Mouse (Mus musculus): Measurements from ENCODE around the gene Cabp7. TPM values are rescaled to one million over a fixed set of nuclear protein-coding genes. Genes with fewer than 3 reads are reported as not detected.
"Not testable (repeated sequence)": the region's sequence is repeated elsewhere in the genome, so short reads cannot be mapped to it uniquely, and the experiment has no call there.

Gene Cabp7
- polyA plus RNA-seq, 1 experiment from 2014 or later: 0.18 TPM

DNA sequence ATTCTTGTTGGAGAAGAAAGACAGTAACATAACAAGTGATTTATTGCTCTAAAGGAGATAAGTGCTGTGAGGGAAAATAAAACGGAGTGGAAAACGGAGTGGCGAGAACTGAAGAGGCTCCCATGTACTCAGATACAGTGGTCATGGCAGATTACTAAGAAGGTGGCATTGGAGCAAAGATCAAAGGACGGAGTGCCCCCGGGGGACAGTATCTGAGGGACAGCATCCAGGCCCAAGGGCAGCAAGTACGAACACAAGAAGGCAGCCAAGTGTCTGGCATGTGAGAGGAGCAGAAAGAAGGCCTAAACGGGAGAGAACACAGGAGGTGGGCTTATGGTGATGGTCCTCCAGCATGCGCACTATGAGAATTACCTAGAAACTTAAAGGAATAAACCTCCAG lies 24.9 kb downstream of the Cabp7 start:
- H3K4me3 ChIP-seq: no peak overlapping the region
- H3K36me3 ChIP-seq: peaks cover 36% of the 10 kb centered on the region
- no peak for ATAC-seq (ENCODE audit: insufficient number of reproducible peaks, low FRiP score)
- no peak overlapping the region for H3K9ac ChIP-seq
- 77% methylated on average over 8 of the region's 8 CpGs for WGBS
- H3K9me3 ChIP-seq (replicated peaks): no peaks in the 10 kb centered on the region
- H3K27ac ChIP-seq (ENCODE audit: poor library complexity, severe bottlenecking): no peak overlapping the region
- no peak overlapping the region for H3K4me2 ChIP-seq
- peaks cover 15% of the 10 kb centered on the region for H3K4me1 ChIP-seq (replicated peaks)
- H3K27me3 ChIP-seq (replicated peaks): no peaks in the 10 kb centered on the region

DNA sequence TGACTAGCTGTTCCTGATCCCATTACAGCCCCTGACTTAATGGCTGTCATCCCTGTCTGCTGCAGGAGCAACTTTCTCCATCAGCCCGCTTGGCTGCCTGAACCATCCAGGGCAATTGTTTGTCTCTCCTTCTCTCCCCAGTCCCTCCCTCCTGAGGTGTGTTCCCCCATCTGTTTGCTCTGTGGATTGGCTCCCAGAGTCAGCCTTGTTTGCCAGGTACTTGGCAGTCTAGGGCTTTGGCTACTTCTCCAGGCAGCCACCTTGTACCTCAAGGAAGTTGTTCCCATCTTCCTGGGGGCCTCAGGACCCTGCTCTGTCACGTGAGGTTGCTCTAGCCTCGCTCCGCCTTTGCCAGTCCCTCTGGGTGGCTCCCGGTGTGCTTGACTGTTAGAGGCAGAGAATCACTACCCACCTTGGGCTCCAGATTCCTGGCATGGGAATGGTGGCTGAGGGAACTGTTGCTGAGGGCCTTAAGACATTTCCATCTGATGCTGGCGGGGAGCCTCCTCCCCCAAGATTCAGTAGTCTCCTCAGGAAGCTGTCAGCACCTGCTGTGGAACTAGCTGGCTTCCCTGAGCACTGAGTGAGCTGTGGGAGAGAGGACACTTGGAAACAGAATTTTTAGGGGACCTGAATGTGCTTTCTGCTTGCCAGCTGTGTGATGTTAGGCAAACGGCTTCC lies 25.5 kb downstream of the Cabp7 start:
- Histone ChIP-seq H3K9ac (no peak overlapping the region), H3K4me1 (replicated peaks) (peaks cover 15% of the 10 kb centered on the region), H3K4me3 (no peak overlapping the region), H3K36me3 (peaks cover 33% of the 10 kb centered on the region), H3K4me2 (no peak overlapping the region), H3K27me3 (replicated peaks) (no peaks in the 10 kb centered on the region), H3K9me3 (replicated peaks) (no peaks in the 10 kb centered on the region), H3K27ac (ENCODE audit: poor library complexity, severe bottlenecking) (no peak overlapping the region)
- no peak for ATAC-seq (ENCODE audit: insufficient number of reproducible peaks, low FRiP score)
- WGBS: 51% methylated on average over 7 of the region's 7 CpGs

DNA sequence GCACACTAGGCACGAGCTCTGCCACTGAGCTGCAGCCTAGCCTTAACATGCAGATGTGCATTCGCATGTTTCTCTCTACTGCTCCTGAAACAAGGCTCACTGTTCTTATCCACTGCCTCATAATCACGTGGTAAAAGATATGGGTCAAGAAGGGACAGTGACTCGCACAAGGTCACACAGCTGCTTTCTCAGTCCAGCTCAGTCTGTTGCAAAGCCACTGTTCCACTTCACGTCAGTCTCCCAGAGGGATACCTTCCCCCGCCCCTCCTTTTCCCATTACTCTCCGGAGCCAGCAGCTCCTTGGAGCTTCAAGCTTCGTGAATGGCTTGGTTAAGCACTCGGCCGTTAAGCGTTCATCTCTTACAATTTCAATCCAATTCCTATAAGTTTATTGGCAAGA lies 26.2 kb downstream of the Cabp7 start:
- WGBS: 76% methylated on average over 11 of the region's 11 CpGs
- Histone ChIP-seq H3K4me1 (replicated peaks) (peaks cover 15% of the 10 kb centered on the region), H3K4me3 (no peak overlapping the region), H3K9ac (no peak overlapping the region), H3K36me3 (peaks cover 30% of the 10 kb centered on the region), H3K4me2 (no peak overlapping the region), H3K27me3 (replicated peaks) (no peaks in the 10 kb centered on the region), H3K27ac (ENCODE audit: poor library complexity, severe bottlenecking) (no peak overlapping the region), H3K9me3 (replicated peaks) (no peaks in the 10 kb centered on the region)
- ATAC-seq (ENCODE audit: insufficient number of reproducible peaks, low FRiP score): no peak

DNA sequence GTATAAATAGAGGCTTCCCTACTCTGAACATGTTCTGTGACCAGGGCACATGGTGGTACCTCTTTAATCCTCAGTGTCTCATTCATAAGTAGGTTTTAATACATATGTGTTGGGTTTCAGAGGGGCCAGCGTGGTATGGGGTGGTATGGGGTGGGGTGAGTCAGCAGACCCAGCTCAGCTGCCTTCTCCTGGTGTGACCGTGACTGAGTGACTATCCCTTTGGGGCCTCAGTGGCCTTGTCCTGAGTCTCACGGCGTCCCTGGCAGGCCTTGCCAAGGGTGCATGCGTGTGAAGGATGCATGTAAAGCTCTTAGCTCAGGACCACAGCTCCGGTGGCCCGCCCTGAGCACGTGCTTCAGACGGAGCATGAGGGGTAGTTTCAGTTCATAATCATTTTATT lies 26.6 kb downstream of the Cabp7 start:
- H3K4me3 ChIP-seq: no peak overlapping the region
- no peak for ATAC-seq (ENCODE audit: insufficient number of reproducible peaks, low FRiP score)
- H3K36me3 ChIP-seq: peaks cover 25% of the 10 kb centered on the region
- peaks cover 15% of the 10 kb centered on the region for H3K4me1 ChIP-seq (replicated peaks)
- no peak overlapping the region for H3K27ac ChIP-seq (ENCODE audit: poor library complexity, severe bottlenecking)
- no peak overlapping the region for H3K9ac ChIP-seq
- WGBS: 86% methylated on average over 9 of the region's 9 CpGs
- no peaks in the 10 kb centered on the region for H3K9me3 ChIP-seq (replicated peaks)
- H3K4me2 ChIP-seq: no peak overlapping the region
- H3K27me3 ChIP-seq (replicated peaks): no peaks in the 10 kb centered on the region

DNA sequence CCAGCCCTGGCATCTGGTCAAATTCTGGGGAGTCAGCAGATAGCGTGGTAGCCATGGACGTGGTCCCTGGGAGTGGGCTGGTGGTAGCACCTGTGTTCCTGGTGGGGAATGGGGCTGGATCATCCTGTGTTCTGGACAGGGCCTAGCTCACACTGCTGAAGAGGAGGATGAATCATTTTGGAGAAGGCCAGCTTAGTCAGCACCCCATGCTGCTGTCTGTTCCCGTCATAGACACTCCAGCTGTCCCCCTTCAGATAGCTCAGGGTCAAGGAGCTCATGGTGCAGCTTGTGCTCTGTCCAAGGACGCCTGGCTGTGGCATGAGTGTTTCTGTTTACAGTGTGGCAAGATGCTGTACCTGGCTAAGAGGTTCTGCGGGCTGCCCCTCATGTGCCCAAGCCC lies 28.0 kb downstream of the Cabp7 start:
- Histone ChIP-seq H3K27ac (ENCODE audit: poor library complexity, severe bottlenecking) (no peak overlapping the region), H3K4me3 (no peak overlapping the region), H3K4me1 (replicated peaks) (peaks cover 15% of the 10 kb centered on the region), H3K36me3 (peaks cover 12% of the 10 kb centered on the region; the same call in 1 of the 2 replicates), H3K9ac (no peak overlapping the region), H3K9me3 (replicated peaks) (no peaks in the 10 kb centered on the region), H3K27me3 (replicated peaks) (no peaks in the 10 kb centered on the region), H3K4me2 (no peak overlapping the region)
- 61% methylated on average over 5 of the region's 5 CpGs for WGBS
- ATAC-seq (ENCODE audit: insufficient number of reproducible peaks, low FRiP score): no peak

DNA sequence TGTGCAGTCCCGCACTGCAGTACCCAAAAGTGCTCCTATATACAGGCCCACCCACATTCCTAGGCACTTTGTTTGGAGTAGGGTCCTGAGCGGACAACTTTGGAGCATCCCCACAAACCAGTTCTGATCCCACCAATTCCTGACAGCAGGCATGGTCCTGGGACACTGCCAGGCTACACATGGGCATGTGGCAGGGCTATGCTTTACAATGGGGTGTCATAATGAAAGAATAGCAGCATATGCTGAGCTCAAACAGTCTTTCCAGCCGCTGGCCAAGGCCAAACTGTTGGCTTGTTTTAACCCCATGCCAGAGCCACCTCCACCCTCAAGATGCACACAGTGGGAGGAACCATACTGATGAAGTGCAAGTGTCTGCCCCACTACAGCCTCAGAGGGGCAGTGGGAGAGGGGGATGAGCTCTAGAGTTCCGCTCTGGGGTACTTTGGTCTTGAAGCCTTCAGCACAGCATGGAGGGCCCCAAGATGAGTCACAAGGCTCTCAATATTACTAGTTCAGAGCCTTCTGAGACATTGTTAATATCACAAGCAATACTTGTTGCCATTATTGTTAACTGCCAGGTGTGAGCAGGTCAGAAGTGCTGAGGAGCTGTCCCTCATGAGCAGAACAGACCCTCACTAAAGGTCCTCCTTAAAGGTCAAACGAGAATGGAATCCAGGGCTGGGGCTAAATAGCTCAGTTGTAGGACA lies 29.9 kb downstream of the Cabp7 start:
- ATAC-seq (ENCODE audit: insufficient number of reproducible peaks, low FRiP score): no peak
- Histone ChIP-seq H3K9ac (no peak overlapping the region), H3K4me1 (replicated peaks) (peaks cover 15% of the 10 kb centered on the region), H3K9me3 (replicated peaks) (no peaks in the 10 kb centered on the region), H3K27me3 (replicated peaks) (no peaks in the 10 kb centered on the region), H3K4me2 (no peak overlapping the region), H3K27ac (ENCODE audit: poor library complexity, severe bottlenecking) (no peak overlapping the region), H3K36me3 (no peaks in the 10 kb centered on the region), H3K4me3 (no peak overlapping the region)
- WGBS: 80% methylated on average over 5 of the region's 5 CpGs

DNA sequence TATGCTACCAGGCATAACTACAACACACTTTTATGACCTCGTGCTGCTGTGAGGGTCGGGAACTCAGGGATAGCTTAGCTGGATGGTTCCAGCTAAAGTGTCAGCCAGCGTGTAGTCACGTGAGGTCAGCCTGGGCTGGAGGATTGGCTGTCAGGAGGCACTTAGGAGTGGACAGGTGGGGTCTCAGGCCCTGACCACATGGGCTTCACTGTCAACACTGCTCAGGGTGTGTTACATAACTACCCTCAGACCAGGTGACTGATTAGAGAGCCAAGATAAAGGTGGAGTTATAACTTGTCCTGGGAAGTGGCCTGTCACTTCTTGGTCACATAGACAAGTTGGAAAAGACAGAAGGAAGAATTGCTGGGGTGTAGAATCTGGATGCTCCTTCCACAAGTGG lies 31.0 kb downstream of the Cabp7 start:
- ATAC-seq (ENCODE audit: insufficient number of reproducible peaks, low FRiP score): no peak
- no peak overlapping the region for H3K27ac ChIP-seq (ENCODE audit: poor library complexity, severe bottlenecking)
- H3K4me3 ChIP-seq: no peak overlapping the region
- H3K36me3 ChIP-seq: no peaks in the 10 kb centered on the region
- no peak overlapping the region for H3K4me2 ChIP-seq
- H3K4me1 ChIP-seq (replicated peaks): peaks cover 8% of the 10 kb centered on the region
- no peaks in the 10 kb centered on the region for H3K27me3 ChIP-seq (replicated peaks)
- no peaks in the 10 kb centered on the region for H3K9me3 ChIP-seq (replicated peaks)
- WGBS: 73% methylated on average over 4 of the region's 4 CpGs
- H3K9ac ChIP-seq: no peak overlapping the region

DNA sequence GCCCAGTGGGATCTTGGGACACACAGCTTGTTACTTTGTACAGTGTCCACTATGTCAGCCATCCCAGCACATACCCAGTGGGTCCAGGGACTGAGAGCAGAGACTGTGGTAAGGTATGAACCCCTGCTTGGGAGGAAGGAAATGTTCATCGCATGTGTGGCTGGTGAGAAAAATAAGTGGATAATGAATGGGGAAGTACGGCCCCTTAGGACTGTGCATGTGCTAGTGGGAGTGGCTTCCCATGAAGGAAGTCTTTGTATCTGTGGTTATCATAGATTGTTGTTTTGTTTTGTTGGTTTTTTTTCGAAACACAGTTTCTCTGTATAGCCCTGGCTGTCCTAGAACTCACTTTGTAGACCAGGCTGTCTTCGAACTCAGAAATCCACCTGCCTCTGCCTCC lies 31.9 kb downstream of the Cabp7 start:
- Histone ChIP-seq H3K4me2 (no peak overlapping the region), H3K27me3 (replicated peaks) (no peaks in the 10 kb centered on the region), H3K9me3 (replicated peaks) (no peaks in the 10 kb centered on the region), H3K9ac (no peak overlapping the region), H3K4me1 (replicated peaks) (peaks cover 8% of the 10 kb centered on the region), H3K36me3 (no peaks in the 10 kb centered on the region), H3K4me3 (no peak overlapping the region), H3K27ac (ENCODE audit: poor library complexity, severe bottlenecking) (no peak overlapping the region)
- WGBS: 75% methylated on average over 4 of the region's 4 CpGs
- ATAC-seq (ENCODE audit: insufficient number of reproducible peaks, low FRiP score): no peak

DNA sequence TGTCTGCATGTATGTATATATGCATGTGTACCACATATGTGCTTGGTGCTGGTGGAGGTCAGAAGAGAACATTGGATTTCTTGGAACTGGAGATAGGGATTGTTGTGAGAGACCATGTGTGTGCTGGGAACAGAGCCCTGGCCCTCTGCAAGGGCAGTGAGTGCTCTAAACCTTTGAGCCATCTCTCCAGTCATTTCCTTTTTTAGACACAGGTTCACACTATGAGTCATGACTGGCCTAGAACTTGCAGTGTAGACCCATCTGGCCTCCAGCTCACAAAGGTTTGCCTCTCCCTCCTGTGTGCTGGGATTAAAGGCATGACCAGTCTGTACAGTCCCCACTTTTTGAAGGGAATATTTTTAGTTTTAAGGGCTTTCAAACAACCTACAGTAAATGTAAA lies 33.8 kb downstream of the Cabp7 start:
- no peak overlapping the region for H3K9ac ChIP-seq
- H3K4me3 ChIP-seq: no peak overlapping the region
- H3K36me3 ChIP-seq: no peaks in the 10 kb centered on the region
- no peak overlapping the region for H3K27ac ChIP-seq (ENCODE audit: poor library complexity, severe bottlenecking)
- no peaks in the 10 kb centered on the region for H3K27me3 ChIP-seq (replicated peaks)
- no peaks in the 10 kb centered on the region for H3K9me3 ChIP-seq (replicated peaks)
- H3K4me2 ChIP-seq: no peak overlapping the region
- no peak for ATAC-seq (ENCODE audit: insufficient number of reproducible peaks, low FRiP score)
- H3K4me1 ChIP-seq (replicated peaks): no peaks in the 10 kb centered on the region

DNA sequence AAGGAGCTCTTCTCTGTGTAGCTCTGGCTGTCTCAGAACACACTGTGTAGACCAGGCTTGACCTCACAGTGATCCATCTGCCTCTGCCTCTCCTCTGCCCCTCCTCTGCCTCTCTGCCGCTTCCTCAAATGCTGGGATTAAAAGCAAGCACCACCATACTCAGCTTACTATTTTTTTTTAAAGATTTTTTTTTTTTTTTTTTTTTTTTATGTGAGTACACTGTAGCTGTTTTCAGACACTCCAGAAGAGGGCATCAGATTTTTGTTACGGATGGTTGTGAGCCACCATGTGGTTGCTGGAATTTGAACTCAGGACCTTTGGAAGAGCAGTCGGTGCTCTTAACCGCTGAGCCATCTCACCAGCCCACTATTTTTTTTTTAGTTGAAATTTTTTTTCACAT lies 36.4 kb downstream of the Cabp7 start:
- not testable (repeated sequence) for H3K36me3 ChIP-seq; H3K27ac ChIP-seq (ENCODE audit: poor library complexity, severe bottlenecking); ATAC-seq (ENCODE audit: insufficient number of reproducible peaks, low FRiP score); H3K4me2 ChIP-seq; H3K4me3 ChIP-seq; H3K9ac ChIP-seq; H3K4me1 ChIP-seq (replicated peaks); H3K27me3 ChIP-seq (replicated peaks); H3K9me3 ChIP-seq (replicated peaks)
- 87% methylated on average over 4 of the region's 4 CpGs for WGBS

DNA sequence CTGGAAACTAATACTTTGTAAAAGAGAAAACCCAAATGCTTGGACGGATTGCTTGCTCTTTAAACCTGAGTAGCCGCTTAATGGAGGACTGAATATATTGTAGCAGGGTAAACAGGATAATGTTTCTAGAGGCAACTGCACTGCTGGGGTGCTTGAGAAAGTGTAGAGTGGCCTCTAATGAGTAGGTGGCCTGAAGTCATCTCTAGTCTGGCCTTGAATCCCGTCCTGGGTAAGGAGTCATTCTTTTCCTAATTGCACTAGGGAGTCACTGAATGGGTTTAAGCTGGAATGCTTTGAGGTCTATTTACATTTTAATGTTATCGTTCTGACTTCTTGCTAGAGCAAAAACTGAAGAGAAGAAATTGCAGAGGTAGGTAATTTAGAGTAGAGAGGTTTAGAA lies 41.4 kb downstream of the Cabp7 start:
- H3K4me1 ChIP-seq (replicated peaks): peaks cover 12% of the 10 kb centered on the region
- H3K9me3 ChIP-seq (replicated peaks): no peaks in the 10 kb centered on the region; the same call in 1 of the 2 replicates
- peaks cover 28% of the 10 kb centered on the region for H3K36me3 ChIP-seq
- H3K9ac ChIP-seq: peak overlapping the region; percentile 80
- peak overlapping the region; percentile 89 for H3K4me3 ChIP-seq
- H3K27me3 ChIP-seq (replicated peaks): no peaks in the 10 kb centered on the region
- ATAC-seq (ENCODE audit: insufficient number of reproducible peaks, low FRiP score): no peak
- peak overlapping the region; percentile 92 for H3K4me2 ChIP-seq
- WGBS: 16% methylated on average over 4 of the region's 4 CpGs
- H3K27ac ChIP-seq (ENCODE audit: poor library complexity, severe bottlenecking): no peak overlapping the region
